Mouse (Mus musculus) small intestine, adult 2 months (tissue): ENCODE measurements around the gene Ak5.

Experiments used
- CTCF ChIP-seq: fragments of 200-500 bp; IDR thresholded peaks from 2 replicates; pipeline ENCODE4 v1.5.1; 2012; ENCODE audit warnings: low read depth, mild to moderate bottlenecking, control low read depth, inconsistent platforms, low read length, moderate library complexity, mixed read lengths; ENCODE audit not compliant: insufficient replicate concordance, insufficient read length; ENCODE audit errors: extremely low read depth
- POLR2A ChIP-seq: fragments of 200-500 bp; IDR thresholded peaks from 2 replicates; pipeline ENCODE4 v1.6.1; 2012; ENCODE audit warnings: low read depth, mild to moderate bottlenecking, control low read depth, inconsistent platforms, low read length, moderate library complexity

DNA sequence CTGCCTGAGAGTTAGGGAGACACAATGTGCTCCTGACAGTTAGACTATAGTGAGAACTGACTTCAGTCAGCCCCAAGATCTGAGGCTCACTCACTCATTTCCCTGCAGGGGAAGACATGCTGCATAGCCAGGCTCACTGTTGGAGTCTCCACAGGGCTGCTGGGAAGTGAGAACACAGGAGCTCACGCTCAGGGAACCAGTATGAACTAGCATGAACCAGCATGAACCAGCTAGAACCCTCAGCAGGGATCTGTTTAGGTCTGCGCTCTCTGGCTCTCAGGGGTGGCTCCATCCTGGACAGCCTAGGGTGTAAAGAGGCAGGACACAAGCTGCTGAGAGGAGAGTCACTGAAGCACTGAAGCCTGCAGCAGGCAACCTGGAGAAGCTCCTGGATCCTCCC, 81.2 kb downstream of the Ak5 start:
- TF ChIP-seq POLR2A (no peak), CTCF (no peak)
